Mouse (Mus musculus) bone marrow, adult 2 months (tissue): ENCODE results near the gene Cfh. TPM values are rescaled to one million over a fixed set of nuclear protein-coding genes. Genes with fewer than 3 reads are reported as not detected.
"Not testable (repeated sequence)": the region's sequence is repeated elsewhere in the genome, so short reads cannot be mapped to it uniquely, and the experiment has no call there.

Experiments used
- H3K27ac ChIP-seq: fragments of 200-500 bp; 2 replicates; pipeline ENCODE4 v1.5.1; 2012; ENCODE audit warnings: low read depth, mild to moderate bottlenecking, control low read depth, inconsistent platforms, low read length; ENCODE audit not compliant: control insufficient read depth, poor library complexity, insufficient read depth
- H3K4me1 ChIP-seq: fragments of 200-500 bp; 2 replicates; pipeline ENCODE4 v1.6.1; 2011; ENCODE audit warnings: low read length; ENCODE audit not compliant: control insufficient read depth, insufficient read depth
- H3K4me3 ChIP-seq: fragments of 200-500 bp; replicated peaks from 2 replicates; pipeline ENCODE3; 2011; ENCODE audit warnings: mild to moderate bottlenecking, low read depth, low read length, control low read depth; ENCODE audit not compliant: control insufficient read depth
- CTCF ChIP-seq: fragments of 200-500 bp; IDR thresholded peaks from 2 replicates; pipeline ENCODE4 v1.5.1; 2011; ENCODE audit warnings: low read length, control low read depth; ENCODE audit not compliant: control insufficient read depth, insufficient read depth
- POLR2A ChIP-seq: fragments of 200-500 bp; IDR thresholded peaks from 2 replicates; pipeline ENCODE4 v1.6.1; 2011; ENCODE audit warnings: low read depth, mild to moderate bottlenecking, control low read depth, low read length, borderline replicate concordance; ENCODE audit not compliant: control insufficient read depth
- WGBS: fragments of 180-500 bp; shearing (Covaris S2); methylation state at CpG from one replicate; pipeline ENCODE4 v1.1.7; 2018; 5-methylcytosine and 5-hydroxymethylcytosine counted together
- polyA plus RNA-seq: library from polyadenylated mRNA; stranded (reverse); fragments of >200 nt; gene quantifications from 2 replicates; pipeline ENCODE4 v1.2.4, GENCODE M21; 2011; ENCODE audit warnings: low replicate concordance; ENCODE audit not compliant: missing spikeins, insufficient read depth, insufficient read length

Cfh gene
- polyA plus RNA-seq, result 4.0 and 4.9 TPM in 2 replicates

GRCm38 (mm10) chr1:140183664-140184063 is at the start of gene Cfh:
Gene Cfh, minus strand, starts transcription at chr1:140183764.
- not testable (repeated sequence) for H3K27ac ChIP-seq, H3K4me3 ChIP-seq, H3K4me1 ChIP-seq

- Histone ChIP-seq H3K27ac (no peak overlapping the region), H3K4me1 (no peaks in the 10 kb centered on the region), H3K4me3 (no peak overlapping the region)
- TF ChIP-seq CTCF (no peak), POLR2A (no peak)
- WGBS, result 79% methylated on average over 8 of the region's 8 CpGs
Measured at GRCm38 (mm10) chr1:140226673-140227072, 43.1 kb upstream of the Cfh start.

GRCm38 (mm10) chr1:140225221-140225620 is 41.7 kb upstream of the Cfh start:
- Histone ChIP-seq H3K4me1 (no peaks in the 10 kb centered on the region), H3K27ac (no peak overlapping the region), H3K4me3 (no peak overlapping the region)
- 77% methylated on average over 2 of the region's 3 CpGs for WGBS
- no peak for TF ChIP-seq POLR2A
- no peak for TF ChIP-seq CTCF

GRCm38 (mm10) chr1:140205329-140205728 is 21.8 kb upstream of the Cfh start:
- no peaks in the 10 kb centered on the region for H3K4me1 ChIP-seq
- H3K27ac ChIP-seq, result no peak overlapping the region
- WGBS, result 73% methylated on average over 2 of the region's 2 CpGs
- TF ChIP-seq CTCF (no peak), POLR2A (no peak)
- no peak overlapping the region for H3K4me3 ChIP-seq

- H3K4me3 ChIP-seq, H3K27ac ChIP-seq, H3K4me1 ChIP-seq: not testable (repeated sequence)
- 88% methylated on average over 2 of the region's 2 CpGs for WGBS
Measured at GRCm38 (mm10) chr1:140188500-140188899, 4.9 kb upstream of the Cfh start.

GRCm38 (mm10) chr1:140183208-140183607 is 356 bp downstream of the Cfh start:
- 9% methylated on average over 2 of the region's 2 CpGs for WGBS
- TF ChIP-seq POLR2A, result no peak
- no peak for TF ChIP-seq CTCF
- H3K4me3 ChIP-seq, result no peak overlapping the region
- H3K4me1 ChIP-seq, result no peaks in the 10 kb centered on the region
- H3K27ac ChIP-seq, result no peak overlapping the region

GRCm38 (mm10) chr1:140180125-140180524 is 3.4 kb downstream of the Cfh start:
- 59% methylated on average over 1 of the region's 1 CpGs for WGBS
- Histone ChIP-seq H3K4me3 (no peak overlapping the region), H3K4me1 (no peaks in the 10 kb centered on the region), H3K27ac (no peak overlapping the region)
- no peak for TF ChIP-seq CTCF
- no peak for TF ChIP-seq POLR2A

GRCm38 (mm10) chr1:140175442-140175841 is 8.1 kb downstream of the Cfh start:
- no peak overlapping the region for H3K4me3 ChIP-seq
- TF ChIP-seq CTCF (no peak), POLR2A (no peak)
- no peaks in the 10 kb centered on the region for H3K4me1 ChIP-seq
- 37% methylated on average over 2 of the region's 2 CpGs for WGBS
- no peak overlapping the region for H3K27ac ChIP-seq

- 39% methylated on average over 4 of the region's 4 CpGs for WGBS
- no peak for TF ChIP-seq CTCF
- no peak for TF ChIP-seq POLR2A
- no peaks in the 10 kb centered on the region for H3K4me1 ChIP-seq
- H3K27ac ChIP-seq, result no peak overlapping the region
- H3K4me3 ChIP-seq, result no peak overlapping the region
Measured at GRCm38 (mm10) chr1:140171581-140172154, 11.9 kb downstream of the Cfh start.

- WGBS, result 70% methylated on average over 2 of the region's 3 CpGs
- no peak overlapping the region for H3K27ac ChIP-seq
- TF ChIP-seq CTCF (no peak), POLR2A (no peak)
- no peaks in the 10 kb centered on the region for H3K4me1 ChIP-seq
- H3K4me3 ChIP-seq, result no peak overlapping the region
Measured at GRCm38 (mm10) chr1:140158970-140159369, 24.6 kb downstream of the Cfh start.
